Mouse (Mus musculus) limb, embryonic 13.5 days (tissue): Measurements from ENCODE around the gene Schip1. TPM values are rescaled to one million over a fixed set of nuclear protein-coding genes. Genes with fewer than 3 reads are reported as not detected.

ENCODE experiments used
- ATAC-seq: fragments of 200-750 bp; cut with Nextera tagmentation; 2 replicates; pipeline ENCODE4 v1.8.0; 2017; ENCODE audit warnings: low read depth, moderate number of reproducible peaks, moderate TSS enrichment; ENCODE audit not compliant: low FRiP score
- H3K27ac ChIP-seq: fragments of 300-500 bp; sonication (generic); 2 replicates; pipeline ENCODE4 v1.5.1; 2015; ENCODE audit warnings: inconsistent platforms, mild to moderate bottlenecking, moderate library complexity
- H3K27me3 ChIP-seq: fragments of 300-500 bp; sonication (generic); 2 replicates; pipeline ENCODE4 v1.6.1; 2015; ENCODE audit warnings: mild to moderate bottlenecking, inconsistent platforms
- H3K36me3 ChIP-seq: fragments of 300-500 bp; sonication (generic); 2 replicates; pipeline ENCODE4 v1.6.1; 2015; ENCODE audit warnings: inconsistent platforms, mild to moderate bottlenecking, moderate library complexity
- H3K4me1 ChIP-seq: fragments of 300-500 bp; sonication (generic); 2 replicates; pipeline ENCODE4 v1.6.1; 2015; ENCODE audit warnings: inconsistent platforms
- H3K4me2 ChIP-seq: fragments of 300-500 bp; sonication (generic); replicated peaks from 2 replicates; pipeline ENCODE4 v1.6.1; 2015; ENCODE audit warnings: inconsistent platforms, mild to moderate bottlenecking, moderate library complexity
- H3K4me3 ChIP-seq: fragments of 300-500 bp; sonication (generic); 2 replicates; pipeline ENCODE4 v1.5.1; 2015; ENCODE audit warnings: moderate library complexity, mild to moderate bottlenecking, inconsistent platforms
- H3K9ac ChIP-seq: fragments of 300-500 bp; sonication (generic); 2 replicates; pipeline ENCODE4 v1.6.1; 2015; ENCODE audit warnings: mild to moderate bottlenecking, inconsistent platforms
- H3K9me3 ChIP-seq: fragments of 300-500 bp; sonication (generic); 2 replicates; pipeline ENCODE4 v1.6.1; 2016; ENCODE audit warnings: inconsistent platforms
- WGBS: fragments of 180-500 bp; shearing (Covaris S2); methylation state at CpG from one replicate; pipeline ENCODE4 v1.1.7; 2015; 5-methylcytosine and 5-hydroxymethylcytosine counted together
- polyA plus RNA-seq: library from polyadenylated mRNA; unstranded; fragments of >200 nt; fragmentation: Nextera tagmentation; extraction: Ambion mirVana; gene quantifications from 2 replicates; pipeline ENCODE4 v1.2.1, GENCODE M21; 2015

Gene Schip1
- polyA plus RNA-seq, 1 experiment from 2014 or later: 21.4 TPM

DNA sequence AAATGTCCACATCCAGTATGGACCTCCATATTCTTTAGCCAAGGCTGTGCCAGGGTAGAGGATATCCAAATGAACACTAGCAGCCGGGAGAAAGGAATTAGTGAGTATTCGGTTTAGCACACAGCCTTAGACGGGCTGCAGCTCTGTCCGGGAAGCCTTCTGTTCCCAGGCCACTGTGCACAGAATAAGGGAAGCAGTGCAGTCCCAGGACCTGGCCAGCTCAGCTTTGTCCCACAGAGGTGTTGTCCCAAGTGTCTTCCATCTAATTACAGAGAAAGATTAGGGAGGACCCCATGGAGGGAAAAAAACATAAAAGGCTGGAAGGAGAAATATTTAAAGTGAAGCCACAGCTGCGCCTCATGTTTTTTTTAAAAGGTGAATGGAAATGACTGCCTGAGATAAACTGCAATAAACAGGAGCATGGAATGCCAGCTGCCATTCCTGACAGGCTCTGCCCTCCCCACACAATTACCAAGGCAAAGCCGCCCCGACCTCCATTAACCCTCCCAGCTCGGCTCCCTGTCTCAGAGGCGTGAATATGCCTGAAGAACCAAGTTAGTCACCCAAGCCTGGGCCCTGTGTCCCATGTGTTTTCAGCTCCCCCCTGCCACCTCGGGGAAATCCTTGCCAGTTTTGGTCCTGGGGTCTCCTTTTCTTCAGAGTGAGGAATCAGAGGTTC, 523.1 kb downstream of the Schip1 start:
- Histone ChIP-seq H3K27me3 (peaks cover 33% of the 10 kb centered on the region), H3K4me2 (no peak overlapping the region), H3K9ac (no peak overlapping the region), H3K4me3 (no peak overlapping the region), H3K27ac (peak overlapping the region; percentile 39; the same call in 1 of the 2 replicates), H3K36me3 (no peaks in the 10 kb centered on the region), H3K9me3 (no peaks in the 10 kb centered on the region), H3K4me1 (peaks cover 77% of the 10 kb centered on the region)
- 17% methylated on average over 10 of the region's 10 CpGs for WGBS
- ATAC-seq: 0 out of 2 replicates have a peak, but pooled peaks have one; percentile 37

DNA sequence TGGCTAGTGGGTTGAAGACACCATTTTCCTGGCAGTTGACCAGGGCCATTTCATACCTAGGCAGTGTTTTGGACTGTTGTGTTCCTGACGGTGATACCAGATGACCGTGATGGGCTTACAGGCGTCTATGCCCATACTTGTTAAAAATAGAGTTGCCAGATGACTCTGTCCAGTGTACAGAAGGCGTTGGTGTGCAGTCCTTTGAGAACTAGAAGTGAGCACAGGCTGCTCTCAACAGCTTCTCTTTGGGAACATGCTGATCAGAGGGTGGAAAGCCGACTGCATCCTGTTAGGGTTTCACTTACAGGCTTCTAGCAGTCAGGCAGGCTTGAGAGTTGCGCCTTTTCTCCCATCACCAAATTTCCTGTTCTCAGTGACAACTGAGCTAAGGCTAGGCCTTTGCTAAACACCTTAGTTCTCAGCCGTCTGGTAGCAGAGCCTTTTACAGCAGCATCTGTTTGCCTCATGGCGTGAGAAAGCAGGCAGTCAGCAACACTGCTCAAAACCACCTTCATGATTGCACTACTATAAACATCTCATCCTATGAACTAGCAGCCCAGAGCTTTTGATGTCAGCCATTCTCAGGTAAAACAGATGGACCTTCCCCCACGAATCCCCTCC, 524.7 kb downstream of the Schip1 start:
- H3K4me1 ChIP-seq: peaks cover 74% of the 10 kb centered on the region

DNA sequence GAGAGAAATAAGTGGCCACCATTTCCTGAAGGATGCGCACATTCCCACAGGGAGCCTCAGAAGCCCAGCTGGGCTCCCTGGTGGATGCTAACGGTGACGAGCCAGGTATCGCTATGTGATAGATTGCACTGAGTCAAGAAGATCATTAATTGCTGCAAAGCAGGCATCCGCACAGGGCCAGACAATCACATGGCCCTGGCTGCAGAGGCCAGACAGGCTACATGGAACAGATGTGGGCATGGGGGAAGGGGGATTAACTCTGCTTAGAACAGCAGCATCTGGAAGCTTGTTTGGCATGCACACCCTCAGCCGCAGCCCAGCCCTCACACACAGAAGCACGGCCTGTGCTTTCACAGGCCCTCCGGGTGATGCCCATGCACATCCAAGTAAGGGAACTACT, 525.8 kb downstream of the Schip1 start:
- H3K9me3 ChIP-seq: no peaks in the 10 kb centered on the region
- no peak overlapping the region for H3K9ac ChIP-seq
- H3K4me1 ChIP-seq: peaks cover 74% of the 10 kb centered on the region
- peaks cover 31% of the 10 kb centered on the region for H3K27me3 ChIP-seq
- no peak overlapping the region for H3K4me3 ChIP-seq
- peak; percentile 48; the same call in 1 of the 2 replicates for ATAC-seq
- H3K36me3 ChIP-seq: no peaks in the 10 kb centered on the region
- no peak overlapping the region for H3K27ac ChIP-seq
- 0 out of 2 replicates have a peak overlapping the region, but pooled peaks have one; percentile 14 for H3K4me2 ChIP-seq
- WGBS: 16% methylated on average over 8 of the region's 8 CpGs

More for the DNA sequence above, 524.7 kb downstream of the Schip1 start:
- Histone ChIP-seq H3K4me2 (no peak overlapping the region), H3K27ac (no peak overlapping the region), H3K9ac (no peak overlapping the region), H3K4me3 (no peak overlapping the region), H3K9me3 (no peaks in the 10 kb centered on the region), H3K27me3 (peaks cover 31% of the 10 kb centered on the region), H3K36me3 (no peaks in the 10 kb centered on the region)
- no peak for ATAC-seq
- 27% methylated on average over 9 of the region's 9 CpGs for WGBS

DNA sequence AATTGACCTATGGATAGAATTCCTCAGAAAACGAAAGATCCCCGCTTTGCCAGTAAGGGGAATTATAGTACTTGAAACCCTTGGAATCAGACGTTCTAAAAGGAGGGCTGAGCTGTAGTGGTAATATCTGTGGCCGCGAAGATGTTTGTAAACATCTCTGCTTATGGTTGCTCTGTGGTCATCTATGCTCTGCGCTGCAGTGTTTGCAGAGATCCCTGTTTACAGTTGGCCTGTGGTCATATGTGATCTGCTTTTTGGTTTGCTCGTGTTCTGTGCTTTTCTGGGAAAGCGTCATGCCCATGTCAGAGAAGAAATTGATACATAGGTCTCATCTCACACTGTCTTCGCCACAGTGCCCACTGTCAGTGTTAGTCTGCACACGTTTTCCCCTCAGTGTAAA, 528.0 kb downstream of the Schip1 start:
- Histone ChIP-seq H3K9ac (no peak overlapping the region), H3K4me2 (no peak overlapping the region), H3K4me1 (peaks cover 62% of the 10 kb centered on the region), H3K36me3 (no peaks in the 10 kb centered on the region), H3K27me3 (peaks cover 27% of the 10 kb centered on the region), H3K9me3 (no peaks in the 10 kb centered on the region), H3K27ac (no peak overlapping the region), H3K4me3 (no peak overlapping the region)
- no peak for ATAC-seq
- 73% methylated on average over 10 of the region's 10 CpGs for WGBS

DNA sequence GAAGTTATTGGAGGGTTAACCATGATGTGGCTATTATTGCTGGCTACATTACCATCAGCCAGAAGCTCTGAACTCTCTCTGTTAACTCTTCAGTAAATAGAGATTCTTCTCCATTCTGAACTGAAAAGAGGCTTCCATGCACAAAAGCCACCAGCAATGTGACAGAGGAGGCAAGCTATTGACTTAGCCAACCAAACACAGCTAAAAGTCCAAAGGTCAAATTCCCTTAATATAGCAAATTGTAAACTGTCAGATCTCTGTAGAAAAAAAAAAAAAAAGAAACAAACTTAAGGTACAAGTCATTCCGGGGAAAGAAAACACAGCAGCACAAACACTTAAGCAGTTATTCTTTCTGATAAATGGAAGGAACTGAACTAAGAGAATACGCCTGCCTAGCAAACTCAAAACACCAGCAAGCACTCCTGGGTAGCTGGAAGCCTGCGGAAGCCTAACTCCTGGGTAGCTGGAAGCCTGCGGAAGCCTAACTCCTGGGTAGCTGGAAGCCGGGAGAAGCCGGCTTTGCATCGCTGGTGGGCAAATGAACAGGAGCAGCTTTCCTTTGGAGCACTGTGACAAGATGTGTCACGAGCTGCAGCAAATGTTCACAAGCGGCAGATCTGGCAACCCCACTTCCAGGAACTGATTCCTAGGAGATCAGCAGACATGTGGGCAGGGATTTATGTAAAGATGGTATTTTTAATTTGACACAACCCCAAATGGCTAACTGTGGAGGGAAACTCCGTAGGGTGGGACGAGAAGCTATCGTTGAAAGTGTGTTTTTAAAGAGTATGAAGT, 528.7 kb downstream of the Schip1 start:
- no peak for ATAC-seq
- Histone ChIP-seq H3K9ac (no peak overlapping the region), H3K4me1 (peaks cover 56% of the 10 kb centered on the region), H3K27ac (no peak overlapping the region), H3K9me3 (no peaks in the 10 kb centered on the region), H3K4me2 (no peak overlapping the region), H3K36me3 (no peaks in the 10 kb centered on the region), H3K27me3 (peaks cover 27% of the 10 kb centered on the region), H3K4me3 (no peak overlapping the region)
- WGBS: 61% methylated on average over 12 of the region's 12 CpGs

DNA sequence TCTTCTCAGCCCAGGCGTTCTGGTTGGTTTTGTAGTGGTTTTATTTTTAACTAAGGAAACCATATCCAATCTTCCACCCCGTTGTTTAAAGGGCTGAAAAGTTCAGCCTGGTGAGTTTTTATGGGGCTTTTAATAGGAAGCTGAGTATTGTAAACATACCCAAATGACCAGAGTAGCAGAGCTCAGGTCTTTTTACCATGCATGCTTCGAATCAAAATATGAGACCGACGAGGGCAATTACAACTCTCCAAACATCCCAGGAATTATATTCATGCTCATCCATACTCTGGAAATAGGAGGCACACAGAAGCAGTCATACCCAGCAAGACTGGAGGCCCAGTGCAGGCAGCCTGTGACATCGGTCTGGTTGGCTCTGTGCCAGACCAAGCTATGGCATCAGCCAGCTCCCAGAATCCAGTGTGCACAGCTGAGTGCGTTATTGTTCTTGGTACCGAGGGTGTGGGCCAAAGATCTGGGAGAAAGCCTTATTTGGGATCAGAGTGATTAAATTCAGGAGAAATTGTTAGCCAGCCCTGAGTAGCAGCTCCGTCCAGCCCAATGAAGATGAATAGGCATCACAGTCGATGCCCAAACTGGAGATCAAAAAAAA, 530.8 kb downstream of the Schip1 start:
- Histone ChIP-seq H3K27ac (peak overlapping the region; percentile 44), H3K4me2 (peak overlapping the region; percentile 27), H3K4me3 (no peak overlapping the region), H3K9ac (no peak overlapping the region), H3K36me3 (no peaks in the 10 kb centered on the region), H3K27me3 (peaks cover 21% of the 10 kb centered on the region), H3K4me1 (peaks cover 40% of the 10 kb centered on the region), H3K9me3 (no peaks in the 10 kb centered on the region)
- peak; percentile 66 for ATAC-seq
- WGBS: 26% methylated on average over 10 of the region's 10 CpGs

DNA sequence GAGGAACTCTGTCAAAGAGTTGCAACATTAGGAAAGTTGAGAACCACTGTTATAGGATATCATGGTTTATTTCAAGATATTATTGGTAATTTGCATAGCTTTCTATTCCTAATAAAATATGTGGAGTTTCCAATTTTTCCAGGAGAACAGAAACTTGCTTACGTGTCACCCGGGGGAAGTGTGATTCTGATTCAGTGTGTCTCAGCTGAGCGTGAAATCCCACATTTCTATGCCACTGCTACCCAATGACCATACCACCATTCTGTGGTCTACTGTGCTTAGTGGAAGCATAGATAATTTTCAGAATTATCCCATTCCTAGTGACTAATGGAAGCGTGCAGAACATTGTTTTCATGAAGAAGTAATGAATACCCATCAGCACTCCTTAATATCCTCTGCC, 532.3 kb downstream of the Schip1 start:
- Histone ChIP-seq H3K4me3 (no peak overlapping the region), H3K9me3 (no peaks in the 10 kb centered on the region), H3K4me2 (no peak overlapping the region), H3K4me1 (peaks cover 35% of the 10 kb centered on the region), H3K9ac (no peak overlapping the region), H3K27me3 (peaks cover 8% of the 10 kb centered on the region), H3K36me3 (no peaks in the 10 kb centered on the region), H3K27ac (no peak overlapping the region)
- ATAC-seq: no peak
- WGBS: 90% methylated on average over 4 of the region's 4 CpGs

DNA sequence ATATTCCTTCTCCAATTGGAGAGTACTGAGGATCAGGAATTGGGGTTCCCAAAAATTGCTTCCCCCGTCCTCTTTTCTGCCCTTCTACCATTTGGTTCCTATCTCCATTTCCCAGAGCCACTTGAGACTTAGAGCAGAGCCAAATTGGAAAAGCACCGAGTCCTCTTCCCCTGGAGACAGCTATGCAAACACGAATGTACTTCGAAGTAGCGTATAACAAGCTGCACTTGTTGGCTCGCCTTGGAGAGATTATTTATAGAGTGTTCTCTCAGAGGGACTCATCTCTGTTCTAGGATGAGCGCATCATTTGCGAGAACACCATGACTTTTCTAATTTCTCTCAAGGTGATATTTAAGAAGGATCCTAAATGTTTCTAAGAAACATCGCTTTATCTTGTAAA, 538.3 kb downstream of the Schip1 start:
- no peak overlapping the region for H3K9ac ChIP-seq
- H3K27ac ChIP-seq: no peak overlapping the region
- no peak for ATAC-seq
- 0 out of 2 replicates have a peak, but pooled peaks cover 3% of the 10 kb centered on the region for H3K4me1 ChIP-seq
- H3K9me3 ChIP-seq: no peaks in the 10 kb centered on the region
- WGBS: 93% methylated on average over 9 of the region's 9 CpGs
- H3K36me3 ChIP-seq: no peaks in the 10 kb centered on the region
- H3K4me3 ChIP-seq: no peak overlapping the region
- H3K27me3 ChIP-seq: no peaks in the 10 kb centered on the region
- no peak overlapping the region for H3K4me2 ChIP-seq

DNA sequence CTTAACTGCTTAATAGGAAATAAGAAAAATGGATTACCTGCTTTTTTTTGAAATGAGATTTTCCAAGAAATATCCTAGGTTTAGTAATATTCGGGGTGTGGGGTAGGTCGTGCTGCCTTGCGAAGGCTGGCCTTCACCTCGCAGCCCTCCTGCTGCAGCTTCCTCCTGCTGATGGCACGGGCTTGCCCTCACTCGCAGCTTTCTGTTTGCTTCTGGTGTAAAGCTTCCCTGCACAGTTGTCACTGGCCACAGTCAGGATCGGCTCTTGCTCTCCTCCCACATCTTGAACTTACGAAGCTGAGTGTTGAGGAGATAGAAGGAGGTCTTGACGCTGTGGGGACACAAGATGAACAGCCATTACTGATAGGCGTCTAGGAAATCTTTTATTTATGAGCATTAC, 539.9 kb downstream of the Schip1 start:
- Histone ChIP-seq H3K4me3 (no peak overlapping the region), H3K36me3 (no peaks in the 10 kb centered on the region), H3K27ac (no peak overlapping the region), H3K4me2 (no peak overlapping the region), H3K9ac (no peak overlapping the region), H3K27me3 (no peaks in the 10 kb centered on the region; the same call in 1 of the 2 replicates), H3K4me1 (0 out of 2 replicates have a peak, but pooled peaks cover 3% of the 10 kb centered on the region), H3K9me3 (no peaks in the 10 kb centered on the region)
- no peak for ATAC-seq
- 68% methylated on average over 10 of the region's 10 CpGs for WGBS

DNA sequence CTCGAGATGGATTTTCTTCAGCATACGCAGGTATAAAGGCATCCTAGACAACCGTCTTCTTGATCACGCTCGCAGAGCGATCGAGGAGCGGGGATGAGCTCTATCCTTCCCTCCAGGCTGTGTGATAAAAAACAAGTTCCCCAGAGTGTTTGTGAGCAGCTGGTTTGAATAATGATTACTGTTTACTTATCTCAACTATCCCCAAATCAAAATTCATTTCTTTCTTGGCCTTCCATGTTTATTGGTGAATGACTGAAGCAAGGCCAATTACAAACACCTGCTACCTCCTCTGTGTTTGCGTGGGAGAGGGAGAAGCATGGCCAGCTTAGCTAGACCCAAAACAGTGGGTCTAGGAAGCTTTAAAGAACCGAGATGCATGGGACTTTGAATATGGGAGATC, 540.4 kb downstream of the Schip1 start:
- Histone ChIP-seq H3K27ac (no peak overlapping the region), H3K9ac (no peak overlapping the region), H3K4me3 (no peak overlapping the region), H3K27me3 (no peaks in the 10 kb centered on the region; the same call in 1 of the 2 replicates), H3K4me1 (peaks cover 7% of the 10 kb centered on the region; the same call in 1 of the 2 replicates), H3K4me2 (no peak overlapping the region), H3K36me3 (no peaks in the 10 kb centered on the region), H3K9me3 (no peaks in the 10 kb centered on the region)
- ATAC-seq: no peak
- WGBS: 83% methylated on average over 10 of the region's 10 CpGs

DNA sequence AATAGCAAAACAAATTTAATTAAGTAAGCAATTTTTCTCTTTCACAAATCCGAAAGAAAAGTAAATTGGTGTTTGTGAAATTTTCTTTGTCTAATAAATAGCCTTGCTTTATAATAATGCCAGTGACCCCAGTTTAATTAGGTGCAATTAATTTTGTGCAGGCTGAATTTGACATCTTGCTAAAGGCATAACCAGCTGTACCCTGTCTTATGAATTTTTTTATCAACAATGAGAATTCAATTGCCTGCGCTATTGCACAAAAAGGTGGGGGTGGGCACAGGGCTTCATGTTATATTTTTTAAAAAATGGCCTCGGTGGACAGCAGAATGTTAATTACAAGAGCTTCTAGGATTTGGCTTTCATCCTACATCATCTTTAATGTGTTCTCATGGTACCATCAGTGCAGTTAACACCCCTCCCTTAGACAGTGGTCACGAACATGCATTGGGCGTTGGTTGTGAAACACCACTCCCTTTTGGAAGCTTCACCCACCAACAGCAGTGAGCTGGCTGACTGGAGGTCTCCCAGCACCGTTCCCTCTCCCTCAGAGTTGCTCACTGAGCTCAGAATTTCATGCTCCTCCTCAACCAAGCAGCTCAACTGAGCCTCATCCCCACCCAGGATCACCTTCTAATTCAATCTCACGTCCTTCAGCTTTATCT, 541.5 kb downstream of the Schip1 start:
- WGBS: 82% methylated on average over 7 of the region's 7 CpGs
- H3K4me2 ChIP-seq: no peak overlapping the region

More for the DNA sequence above, 541.5 kb downstream of the Schip1 start:
- no peaks in the 10 kb centered on the region for H3K9me3 ChIP-seq
- no peak overlapping the region for H3K27ac ChIP-seq
- H3K9ac ChIP-seq: no peak overlapping the region
- H3K4me3 ChIP-seq: no peak overlapping the region
- ATAC-seq: no peak
- peaks cover 9% of the 10 kb centered on the region; the same call in 1 of the 2 replicates for H3K4me1 ChIP-seq
- H3K27me3 ChIP-seq: no peaks in the 10 kb centered on the region; the same call in 1 of the 2 replicates
- H3K36me3 ChIP-seq: no peaks in the 10 kb centered on the region
